Mouse (Mus musculus): ENCODE data around the gene Agtpbp1.

The Agtpbp1 gene

DNA sequence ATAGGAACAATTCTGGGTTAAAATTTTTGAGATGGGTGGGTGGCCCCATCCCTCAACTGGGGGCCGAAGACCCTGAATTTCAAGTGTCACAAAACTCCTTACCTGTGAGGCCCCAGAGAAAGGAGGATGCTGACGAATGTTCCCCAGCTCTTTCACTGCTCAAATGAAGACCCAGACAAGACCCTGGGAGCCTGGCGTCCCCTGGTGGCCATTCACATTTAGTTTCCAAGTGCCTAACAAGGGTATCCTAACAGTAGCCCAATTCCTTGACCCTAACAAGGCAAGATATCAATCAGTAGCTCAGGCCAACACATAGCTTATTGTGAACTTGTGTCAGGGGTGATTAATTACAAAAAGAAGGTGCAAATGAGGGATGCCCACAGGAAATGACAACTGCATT is 187.5 kb downstream of the Agtpbp1 start:
- no peak for TF ChIP-seq GATA4 (IDR thresholded peaks at IDR 0.05; ENCODE audit: insufficient replicate concordance, low read length)
